Mouse (Mus musculus): ENCODE data around the gene Fcna. TPM values are rescaled to one million over a fixed set of nuclear protein-coding genes. Genes with fewer than 3 reads are reported as not detected.

Fcna gene
- total RNA-seq (2021) = under 1 TPM; 0.79 TPM
- long read RNA-seq, experiment 1 = 0 reads
- long read RNA-seq, experiment 2, partial matches to known transcripts = 0 of 1 reads
- long read RNA-seq, experiment 2, other reads (novel, unspliced or antisense) = 1 of 1 reads

DNA sequence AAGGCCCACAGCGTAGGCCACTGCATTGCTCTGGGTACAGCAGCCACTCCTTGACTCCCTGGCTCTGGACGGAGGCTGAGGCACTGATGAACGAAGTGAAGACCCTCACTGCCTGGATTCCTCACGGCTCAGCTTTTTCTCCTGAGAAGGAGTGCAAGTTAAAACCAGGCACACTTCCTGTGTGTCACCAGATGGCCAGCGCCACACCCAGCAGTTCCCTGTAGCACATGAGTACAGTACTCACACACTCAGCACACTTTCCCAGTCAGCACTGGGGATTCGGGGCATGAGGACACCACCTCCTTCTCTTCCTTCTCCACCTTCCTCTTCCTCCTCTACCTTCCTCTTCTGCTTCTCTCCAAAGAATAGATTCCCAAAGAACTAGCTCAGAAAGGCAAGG, at the start of gene Fcna:
TSS of gene Fcna (minus strand) at position 220 of the 400 bp plus-strand sequence.
- Histone ChIP-seq H3K27ac (no peak within 1 kb of the TSS), H3K4me3 (no peak within 1 kb of the TSS)
- no peak for TF ChIP-seq CTCF (conservative IDR thresholded peaks at IDR 0.05)
- DNase-seq (ENCODE audit: low spot score in 2 of 2) = no peak

DNA sequence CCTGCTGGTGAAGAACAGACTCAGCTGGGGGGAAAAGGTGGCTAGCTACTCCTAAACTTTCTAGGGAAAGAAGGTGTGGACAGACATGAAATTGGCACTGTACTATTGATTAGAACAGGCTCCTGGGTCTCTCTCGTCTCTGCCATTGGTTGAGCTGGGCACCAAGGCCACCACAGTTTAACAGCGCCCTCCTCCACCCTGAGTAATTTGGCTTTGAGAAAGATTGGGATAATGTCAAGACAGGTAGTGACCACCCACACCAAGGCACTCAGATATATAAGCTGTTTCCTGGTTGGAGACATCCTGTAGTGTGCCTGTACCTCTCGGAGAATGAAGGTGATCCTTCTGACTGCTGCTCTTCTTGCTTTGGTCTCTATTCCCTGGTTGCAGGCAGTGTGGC, 48.7 kb upstream of the Fcna start, which contains the start of gene Lcn6:
TSS of gene Lcn6 (plus strand) at position 301 of the 400 bp plus-strand sequence.
- no peak for TF ChIP-seq CTCF (conservative IDR thresholded peaks at IDR 0.05)
- H3K4me3 ChIP-seq = no peak within 1 kb of the TSS
- DNase-seq (ENCODE audit: low spot score in 2 of 2) = no peak
- no peak within 1 kb of the TSS for H3K27ac ChIP-seq

DNA sequence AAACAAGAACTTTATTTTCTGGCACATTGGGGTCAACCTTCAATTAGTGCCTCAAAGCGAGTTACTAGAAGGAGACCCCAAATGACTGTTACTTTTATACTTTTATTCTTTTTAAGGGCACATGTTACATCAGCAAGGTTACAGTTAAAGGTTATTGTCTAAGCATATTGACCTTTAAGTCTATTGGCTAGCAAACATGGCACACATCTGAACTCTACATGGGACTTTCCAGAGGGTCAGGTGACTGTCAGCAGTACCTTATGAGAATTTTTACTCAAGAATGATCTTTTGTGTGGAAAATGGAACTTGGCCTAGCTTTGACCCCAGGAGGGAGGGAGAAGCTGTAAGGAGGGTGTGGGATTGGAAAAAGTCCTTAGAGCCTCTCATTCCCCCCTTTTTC, 38.7 kb upstream of the Fcna start:
- no peak for TF ChIP-seq CTCF (conservative IDR thresholded peaks at IDR 0.05)
- DNase-seq (ENCODE audit: low spot score in 2 of 2) = no peak
- no peak overlapping the region for H3K27ac ChIP-seq

DNA sequence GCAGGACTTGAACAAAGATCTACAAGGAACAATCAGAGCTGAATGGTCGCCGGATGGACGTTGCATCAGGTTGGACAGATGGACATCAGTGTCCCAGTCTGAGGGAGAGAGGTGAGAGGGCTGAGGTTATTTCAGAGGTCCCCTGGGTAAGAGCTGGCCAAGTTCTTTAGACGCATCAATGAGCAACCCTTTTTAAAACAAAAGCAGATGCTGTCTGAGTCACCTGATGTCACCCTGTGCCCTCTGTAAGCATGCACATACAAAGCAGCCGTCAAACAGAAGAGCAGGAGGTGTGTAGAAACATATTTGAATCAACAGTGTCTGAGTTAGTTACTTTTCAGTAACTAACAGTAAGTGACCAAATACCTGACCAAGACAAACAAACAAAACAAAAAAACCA, 36.3 kb upstream of the Fcna start:
- no peak for TF ChIP-seq CTCF (conservative IDR thresholded peaks at IDR 0.05)
- DNase-seq (ENCODE audit: low spot score in 2 of 2) = no peak
- Histone ChIP-seq H3K27ac (no peak overlapping the region), H3K4me3 (no peak overlapping the region)

More for the DNA sequence above, 38.7 kb upstream of the Fcna start:
- H3K4me3 ChIP-seq = no peak overlapping the region

DNA sequence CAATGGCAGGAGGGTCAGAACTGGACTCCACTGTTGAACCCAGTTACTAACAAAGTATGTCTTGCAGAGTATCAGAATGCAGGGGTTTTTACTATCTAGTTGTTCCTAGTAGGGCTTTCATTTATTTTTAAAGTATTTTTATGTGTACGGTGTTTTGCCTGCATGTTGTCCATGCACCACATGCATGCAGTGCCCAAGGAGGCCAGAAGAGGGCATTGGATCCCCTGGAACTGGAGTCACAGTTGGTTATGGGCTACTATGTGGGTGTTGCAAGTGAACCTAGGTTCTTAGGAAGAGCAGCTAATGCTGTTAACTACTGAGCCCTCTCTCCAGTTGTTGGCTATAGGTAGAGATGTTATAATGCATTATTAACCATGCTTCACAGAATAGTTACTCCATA, 35.7 kb upstream of the Fcna start:
- peak; percentile 85 for TF ChIP-seq CTCF (conservative IDR thresholded peaks at IDR 0.05)
- Histone ChIP-seq H3K27ac (no peak overlapping the region), H3K4me3 (no peak overlapping the region)
- peak; percentile 5 to 62 for DNase-seq (ENCODE audit: low spot score in 2 of 2)

DNA sequence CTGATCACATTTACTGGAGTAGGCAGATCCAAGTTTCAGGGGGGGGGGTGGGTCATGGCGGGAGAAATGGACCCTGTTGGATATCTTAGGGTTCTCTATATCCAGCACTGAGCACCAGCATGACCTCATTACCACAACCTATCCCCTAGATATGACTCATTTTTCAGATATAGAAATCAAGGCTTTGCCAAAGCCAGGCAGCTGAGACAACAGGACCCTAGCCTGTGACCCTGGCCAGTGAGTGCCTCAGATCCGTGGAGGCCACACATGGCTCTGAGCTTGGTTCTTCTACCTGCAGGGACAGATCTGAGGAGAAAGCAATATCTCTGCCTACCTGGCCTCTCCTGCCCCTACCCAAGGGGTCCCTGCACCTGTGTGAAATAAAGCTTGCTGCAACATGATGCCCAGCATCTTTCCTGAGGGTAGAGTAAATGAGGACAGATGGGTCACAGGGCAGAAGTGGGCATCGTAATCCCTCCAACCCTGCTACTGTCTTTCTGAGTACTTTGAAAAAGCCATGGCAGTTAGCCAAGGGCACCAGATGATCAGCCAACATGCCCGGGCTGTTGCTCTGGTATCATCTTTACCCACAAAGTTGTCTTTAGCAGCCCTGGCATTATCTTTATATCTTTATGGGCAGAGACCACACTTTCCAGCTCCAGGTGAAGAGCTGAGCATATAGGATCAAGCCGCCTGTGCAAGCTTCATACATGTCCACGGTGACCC, 33.6 kb upstream of the Fcna start:
- TF ChIP-seq CTCF (conservative IDR thresholded peaks at IDR 0.05) = no peak
- Histone ChIP-seq H3K27ac (no peak overlapping the region), H3K4me3 (no peak overlapping the region)
- no peak for DNase-seq (ENCODE audit: low spot score in 2 of 2)

- Histone ChIP-seq H3K4me3 (no peak overlapping the region), H3K27ac (no peak overlapping the region)
- DNase-seq (ENCODE audit: low spot score in 2 of 2) = no peak
- TF ChIP-seq CTCF (conservative IDR thresholded peaks at IDR 0.05) = no peak
Measured at GRCm38 (mm10) chr2:25660279-25660678, 32.4 kb upstream of the Fcna start.

DNA sequence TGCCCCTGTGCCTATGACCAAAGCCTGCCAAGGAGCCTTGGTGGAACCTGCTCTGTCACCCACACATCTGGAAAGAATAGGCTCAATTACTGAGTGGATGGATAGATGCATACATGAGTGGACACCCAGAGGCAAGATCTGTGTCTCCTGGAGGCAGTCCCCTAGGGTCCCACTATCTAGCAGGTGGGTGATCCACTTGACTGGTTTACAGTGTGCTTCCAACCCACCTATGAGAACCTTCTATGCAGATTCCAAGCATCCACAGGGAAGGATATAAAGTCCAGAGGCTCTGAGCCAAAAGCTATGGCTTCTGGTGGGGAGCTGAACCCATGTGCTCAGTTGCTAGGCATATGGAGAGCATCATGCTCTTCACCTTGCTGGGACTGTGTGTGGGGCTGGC, 29.8 kb upstream of the Fcna start, which contains the start of gene Lcn5:
TSS of gene Lcn5 (plus strand) at position 301 of the 400 bp plus-strand sequence.
- H3K4me3 ChIP-seq = no peak within 1 kb of the TSS
- no peak for TF ChIP-seq CTCF (conservative IDR thresholded peaks at IDR 0.05)

DNA sequence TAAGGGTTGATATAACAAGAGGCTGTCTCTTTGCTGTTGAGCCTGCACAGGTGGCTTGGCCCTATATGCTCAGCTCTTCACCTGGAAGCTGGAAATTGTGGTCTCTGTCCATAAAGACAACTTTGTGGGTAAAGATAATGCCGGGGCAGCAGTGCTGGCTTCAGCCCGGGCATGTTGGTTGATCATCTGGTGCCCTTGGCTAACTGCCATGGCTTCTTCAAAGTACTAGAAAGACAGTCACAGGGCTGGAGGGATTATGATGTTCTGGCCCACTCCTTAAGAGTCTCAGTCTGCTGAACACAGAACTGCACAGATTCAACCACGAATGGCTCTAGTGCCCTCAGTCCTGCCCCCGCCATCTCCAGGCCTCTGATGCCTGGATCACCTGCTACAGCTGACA, 29.4 kb upstream of the Fcna start:
- H3K27ac ChIP-seq = no peak overlapping the region
- no peak for TF ChIP-seq CTCF (conservative IDR thresholded peaks at IDR 0.05)
- H3K4me3 ChIP-seq = no peak overlapping the region
- no peak for DNase-seq (ENCODE audit: low spot score in 2 of 2)

More for the DNA sequence above, 29.8 kb upstream of the Fcna start, which contains the start of gene Lcn5:
- no peak within 1 kb of the TSS for H3K27ac ChIP-seq
- DNase-seq (ENCODE audit: low spot score in 2 of 2) = no peak

DNA sequence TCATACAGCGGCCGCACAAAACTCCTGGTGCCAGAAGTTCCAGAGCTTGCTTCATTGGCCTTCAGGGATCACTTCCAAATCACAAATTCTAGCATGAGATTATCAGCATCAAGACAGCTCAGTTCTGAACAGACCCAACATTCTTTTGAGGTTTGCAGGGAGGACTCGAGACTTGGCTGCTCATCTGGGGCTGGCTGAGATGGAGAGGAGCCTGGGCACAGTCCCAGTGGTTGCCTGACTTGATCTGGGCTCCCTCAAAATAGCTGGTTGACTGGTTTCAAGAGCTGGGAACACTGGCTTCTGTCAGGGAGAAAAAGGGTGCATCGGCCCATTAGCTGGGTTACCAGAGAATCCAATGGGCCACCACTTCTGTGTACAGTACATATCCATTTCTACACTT, 28.9 kb upstream of the Fcna start:
- no peak overlapping the region for H3K27ac ChIP-seq
- no peak for TF ChIP-seq CTCF (conservative IDR thresholded peaks at IDR 0.05)
- no peak for DNase-seq (ENCODE audit: low spot score in 2 of 2)
- no peak overlapping the region for H3K4me3 ChIP-seq

- Histone ChIP-seq H3K27ac (no peak overlapping the region), H3K4me3 (no peak overlapping the region)
- TF ChIP-seq CTCF (conservative IDR thresholded peaks at IDR 0.05) = no peak
- no peak for DNase-seq (ENCODE audit: low spot score in 2 of 2)
Measured at GRCm38 (mm10) chr2:25654502-25654901, 26.7 kb upstream of the Fcna start.

- no peak for DNase-seq (ENCODE audit: low spot score in 2 of 2)
- TF ChIP-seq CTCF (conservative IDR thresholded peaks at IDR 0.05) = no peak
- Histone ChIP-seq H3K4me3 (no peak within 1 kb of the TSS), H3K27ac (no peak within 1 kb of the TSS)
Measured at GRCm38 (mm10) chr2:25652902-25653301, 25.1 kb upstream of the Fcna start, which contains the start of gene Lcn8. Gene Lcn8 (plus strand): TSS chr2:25653120.

DNA sequence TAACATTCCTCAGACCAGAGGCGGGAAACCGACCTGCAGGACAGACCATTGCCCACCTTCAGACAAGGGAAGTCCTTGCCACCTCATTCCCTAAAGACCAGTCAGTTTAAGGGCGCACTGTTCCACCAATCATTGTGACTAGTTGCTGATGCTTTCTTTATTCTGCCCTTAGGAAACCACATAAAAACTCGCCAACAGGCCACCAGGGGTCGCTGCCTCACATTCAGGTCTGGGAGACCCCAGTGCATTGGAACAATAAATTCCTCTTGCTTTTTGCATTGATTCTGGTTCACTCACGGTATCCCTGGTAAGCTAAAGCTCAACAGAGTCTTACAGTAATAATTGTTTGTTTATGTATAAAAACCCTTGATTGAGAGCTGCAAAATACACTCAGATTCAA, 12.1 kb upstream of the Fcna start:
- Histone ChIP-seq H3K27ac (no peak overlapping the region), H3K4me3 (no peak overlapping the region)
- DNase-seq (ENCODE audit: low spot score in 2 of 2) = peak in 1 of 2 experiments; percentile 57
- peak; percentile 82 for TF ChIP-seq CTCF (conservative IDR thresholded peaks at IDR 0.05)

DNA sequence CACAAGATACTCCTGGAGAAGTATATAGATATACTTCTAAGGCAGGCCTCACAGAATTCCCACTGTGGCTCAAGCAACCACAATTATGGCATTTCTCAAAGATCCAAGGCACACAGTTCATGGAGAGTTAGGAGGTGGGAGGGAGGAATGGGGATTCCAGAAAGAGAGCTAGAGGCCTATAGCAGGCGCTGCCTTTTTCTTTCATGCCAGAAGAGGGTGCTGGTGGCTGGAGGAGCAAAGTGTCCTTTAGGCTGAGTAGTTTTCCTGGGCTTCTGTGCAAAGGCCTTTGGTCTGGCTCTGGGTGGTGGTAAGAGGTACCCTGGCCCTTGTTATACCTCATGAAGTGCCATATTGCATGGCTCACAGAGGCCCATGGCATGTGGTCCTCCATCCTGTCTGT, 6.2 kb upstream of the Fcna start:
- no peak for DNase-seq (ENCODE audit: low spot score in 2 of 2)
- H3K4me3 ChIP-seq = no peak overlapping the region
- TF ChIP-seq CTCF (conservative IDR thresholded peaks at IDR 0.05) = peak; percentile 67
- no peak overlapping the region for H3K27ac ChIP-seq
